Comparison of ENCODE assay signal across 25 mouse cellular contexts in genomic region chr2:112241787-112242186, GRCm38 (mm10). TPM values are rescaled to one million over a fixed set of nuclear protein-coding genes. Genes with fewer than 3 reads are reported as not detected.
"Had no signal": no experiment of that assay in that cellular context is flagged by ENCODE, and none has a peak within 500 bp of the region (broad histone marks: within the 10 kb centered on the region; RNA-seq: fewer than 3 reads in every experiment).

No protein-coding gene starts in this region.

- H3K4me2 ChIP-seq: lung, embryonic 14.5 days had no signal

- H3K9me3 ChIP-seq: midbrain, embryonic 10.5 days; midbrain, embryonic 12.5 days; neural tube, embryonic 13.5 days; neural tube, embryonic 15.5 days had no signal

- DNase-seq: lung, embryonic 14.5 days; lung, postnatal 10 days; midbrain, embryonic 14.5 days; retina, postnatal 1 day; right cerebral cortex, adult 18-20 months; right cerebral cortex, postnatal 25 days; right cerebral cortex, postnatal 4 days; spleen, adult 18-20 months; thymus, adult 18-20 months; thymus, postnatal 14 days; thymus, postnatal 36 days had no signal

- ATAC-seq: midbrain, embryonic 16.5 days had no signal

- H3K27ac ChIP-seq: liver, embryonic 14.5 days; midbrain, embryonic 10.5 days; midbrain, embryonic 12.5 days; neural tube, embryonic 13.5 days; neural tube, embryonic 15.5 days had no signal

- H3K4me3 ChIP-seq: midbrain, embryonic 12.5 days had no signal

- H3K9ac ChIP-seq: liver, embryonic 14.5 days; lung, embryonic 14.5 days; midbrain, embryonic 12.5 days; neural tube, embryonic 13.5 days; neural tube, embryonic 15.5 days had no signal

- H3K27me3 ChIP-seq: neural tube, embryonic 15.5 days had no signal

RNA-seq across cellular contexts. Expression of gene Nutm1, which starts 17.3 kb away (rescaled TPM):
- total RNA-seq: megakaryocyte, adult 5-6 weeks had no signal
- polyA plus RNA-seq: liver, embryonic 14.5 days; liver, embryonic 16.5 days; lung, embryonic 16.5 days; midbrain, embryonic 12.5 days; midbrain, embryonic 16.5 days; myocyte; neural tube, embryonic 11.5 days; neural tube, embryonic 15.5 days; small intestine, adult 2 months; stomach, embryonic 14.5 days had no signal

RNA-seq across cellular contexts. Expression of gene Gm21985, which starts 24.3 kb away (rescaled TPM):
- polyA plus RNA-seq: liver, embryonic 14.5 days; liver, embryonic 16.5 days; lung, embryonic 14.5 days; lung, embryonic 16.5 days; midbrain, embryonic 12.5 days; midbrain, embryonic 14.5 days; myocyte; neural tube, embryonic 11.5 days; neural tube, embryonic 13.5 days; neural tube, embryonic 15.5 days; small intestine, adult 2 months; stomach, embryonic 14.5 days; thymus, postnatal 0 days had no signal
